Mouse (Mus musculus) kidney, adult 2 months (tissue): ENCODE measurements around the gene Cpne5.

Source experiments
- CTCF ChIP-seq: fragments of 200-500 bp; conservative IDR thresholded peaks from 2 replicates; pipeline ENCODE4 v1.5.1; 2011; ENCODE audit warnings: low read depth, mild to moderate bottlenecking, control low read depth, low read length, moderate library complexity, mixed read lengths; ENCODE audit not compliant: insufficient read depth, insufficient read length
- POLR2A ChIP-seq: fragments of 200-500 bp; IDR thresholded peaks from one replicate; pipeline ENCODE4 v1.6.1; 2011; ENCODE audit warnings: low read depth, low read length, control low read depth

- TF ChIP-seq CTCF (no peak), POLR2A (no peak)
These were observed 23.8 kb downstream of the Cpne5 start for GRCm38 (mm10) chr17:29214193-29214456.
